Mouse (Mus musculus) ES-E14 (cell line): Measurements from ENCODE around the gene Ankrd27.

ENCODE experiments used
- CHD2 ChIP-seq: IDR thresholded peaks from 2 replicates; pipeline ENCODE4 v1.6.1; 2014; ENCODE audit warnings: mild to moderate bottlenecking, low read depth, low read length, inconsistent platforms
- MAFK ChIP-seq: IDR thresholded peaks from 2 replicates; pipeline ENCODE4 v1.6.1; 2014; ENCODE audit warnings: mild to moderate bottlenecking, low read depth, low read length, inconsistent platforms; ENCODE audit not compliant: insufficient read depth
- ZC3H11A ChIP-seq: IDR thresholded peaks from 2 replicates; pipeline ENCODE4 v1.6.1; 2012; ENCODE audit warnings: low read depth, mild to moderate bottlenecking, inconsistent platforms, low read length, borderline replicate concordance

DNA sequence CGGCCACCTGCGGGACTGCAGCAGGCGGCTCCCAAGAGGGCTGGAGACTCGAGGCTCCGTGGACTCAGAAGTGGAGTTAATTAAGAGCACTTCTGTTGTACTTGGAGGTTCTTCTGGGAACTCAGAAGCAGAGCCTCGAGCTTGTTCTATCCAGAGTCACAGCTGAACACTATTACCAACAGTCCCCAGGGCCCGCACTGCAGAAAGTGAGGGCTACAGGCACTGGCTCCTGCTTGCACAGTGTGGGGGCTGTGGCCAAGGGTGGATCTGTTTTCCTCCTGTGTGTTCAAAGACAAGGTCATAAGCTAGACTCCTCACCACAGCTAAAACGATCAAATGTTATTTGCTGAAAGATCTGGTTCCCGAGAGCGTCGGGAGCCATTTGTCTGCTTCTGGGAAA, 100.2 kb downstream of the Ankrd27 start:
- TF ChIP-seq CHD2 (no peak), ZC3H11A (no peak), MAFK (no peak)
